ENCODE assay signal across 9 mouse cellular contexts in the genomic region with DNA sequence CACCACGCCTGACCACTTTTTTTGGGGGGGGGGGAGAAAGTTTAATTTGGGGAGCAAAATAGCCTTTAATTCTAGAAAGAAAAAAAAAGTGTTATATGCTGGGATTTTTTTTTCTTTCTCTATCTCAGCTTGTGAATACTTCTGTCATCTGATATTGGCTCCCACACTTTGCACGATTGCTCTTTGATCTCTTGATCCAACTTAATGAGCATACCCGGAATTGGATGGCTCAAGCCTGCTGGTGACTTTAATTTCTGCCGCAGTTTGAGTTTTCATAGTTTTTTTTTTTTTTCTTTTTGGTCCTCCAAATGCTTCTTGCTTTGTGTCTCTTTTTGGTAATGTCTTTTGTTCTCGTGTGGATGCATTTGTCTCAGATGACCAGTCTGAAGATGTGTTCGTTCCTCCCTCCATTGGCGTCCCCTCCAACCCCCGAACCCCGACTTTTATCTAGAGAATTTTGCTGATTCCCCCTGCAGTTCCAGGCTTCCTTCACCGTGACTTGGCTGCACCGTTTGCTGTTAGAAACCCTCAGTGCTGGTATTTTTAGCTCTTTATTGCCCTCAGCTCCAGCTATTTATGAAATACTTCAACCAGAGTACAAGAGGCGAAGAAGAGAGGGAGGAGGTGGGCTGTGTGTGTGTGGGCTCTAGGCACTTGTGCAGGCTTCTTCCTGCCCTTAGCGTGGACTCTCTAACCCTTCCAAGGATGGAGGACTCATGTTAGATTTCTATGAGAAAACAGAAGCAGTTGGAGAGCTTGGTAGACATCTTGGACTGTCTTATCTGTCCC. TPM values are rescaled to one million over a fixed set of nuclear protein-coding genes. Genes with fewer than 3 reads are reported as not detected.
DNase-seq lines count a peak whose midpoint lies in the region; ATAC-seq and TF ChIP-seq lines count a peak whose summit lies in the region.
"Had no signal": no experiment of that assay in that cellular context is flagged by ENCODE, and none has a peak within 500 bp of the region (broad histone marks: within the 10 kb centered on the region; RNA-seq: fewer than 3 reads in every experiment).

No protein-coding gene starts in this region.

- H3K4me3 ChIP-seq in heart, embryonic 12.5 days = no peak overlapping the region
- no peak overlapping the region for H3K4me3 ChIP-seq in heart, postnatal 0 days (ENCODE audit: low read depth, low read length)
- no peak overlapping the region for H3K4me3 ChIP-seq in small intestine, adult 2 months (ENCODE audit: low read depth, low read length)
- H3K4me3 ChIP-seq: forebrain, embryonic 10.5 days had no signal

- intact Hi-C loops in left cerebral cortex, postnatal 25 days (cut with DNase I) = no loop called here

- H3K4me1 ChIP-seq in heart, embryonic 12.5 days (replicated peaks) = peaks cover 46% of the 10 kb centered on the region
- peaks cover 31% of the 10 kb centered on the region for H3K4me1 ChIP-seq in heart, postnatal 0 days (ENCODE audit: control insufficient read depth, insufficient read depth)
- H3K4me1 ChIP-seq in small intestine, adult 2 months (ENCODE audit: control insufficient read depth, insufficient read depth, insufficient read length, low read length) = peaks cover 35% of the 10 kb centered on the region

- H3K4me2 ChIP-seq in heart, embryonic 12.5 days = peak overlapping the region; percentile 53
- peak overlapping the region; percentile 36 for H3K4me2 ChIP-seq in heart, postnatal 0 days (ENCODE audit: low read depth, low read length)

- no peaks in the 10 kb centered on the region for H3K36me3 ChIP-seq in heart, embryonic 12.5 days
- no peaks in the 10 kb centered on the region for H3K36me3 ChIP-seq in heart, postnatal 0 days (replicated peaks; ENCODE audit: control insufficient read depth, insufficient read depth, low read length)
- H3K36me3 ChIP-seq in small intestine, adult 2 months (ENCODE audit: control insufficient read depth, insufficient read depth, low read length) = peaks cover 9% of the 10 kb centered on the region; the same call in 1 of the 2 replicates
- H3K36me3 ChIP-seq: forebrain, embryonic 10.5 days had no signal

- no peak for TF ChIP-seq POLR2A in small intestine, adult 2 months (IDR thresholded peaks at IDR 0.05; ENCODE audit: low read depth, low read length)

- no peak for DNase-seq in heart, postnatal 4 days
- DNase-seq in lung, adult 18-20 months = peak; percentile 26 to 48
- no peak for DNase-seq in lung, postnatal 4 days
- peak; percentile 51 for DNase-seq in heart, postnatal 0 days (ENCODE audit: low spot score)
- DNase-seq in left cerebral cortex, postnatal 25 days (ENCODE audit: low spot score in 2 of 2) = no peak
- DNase-seq in neural tube, embryonic 10.5 days (ENCODE audit: extremely low spot score, low spot score) = no peak

- TF ChIP-seq EP300 in heart, postnatal 0 days (IDR thresholded peaks at IDR 0.05; ENCODE audit: low read depth) = no peak

- no peaks in the 10 kb centered on the region for H3K27me3 ChIP-seq in heart, embryonic 12.5 days (replicated peaks)
- no peaks in the 10 kb centered on the region for H3K27me3 ChIP-seq in heart, postnatal 0 days (ENCODE audit: control insufficient read depth, insufficient read depth, low read length)
- no peaks in the 10 kb centered on the region for H3K27me3 ChIP-seq in small intestine, adult 2 months (ENCODE audit: control insufficient read depth, insufficient read depth, low read length)

- no peak overlapping the region for H3K9ac ChIP-seq in heart, embryonic 12.5 days
- H3K9ac ChIP-seq in heart, postnatal 0 days (replicated peaks; ENCODE audit: low read depth, low read length) = peak overlapping the region; percentile 41

- no peak for TF ChIP-seq CTCF in heart, postnatal 0 days (IDR thresholded peaks at IDR 0.05; ENCODE audit: low read depth)
- TF ChIP-seq CTCF in small intestine, adult 2 months (IDR thresholded peaks at IDR 0.05; ENCODE audit: extremely low read depth, insufficient read length, insufficient replicate concordance, low read depth, low read length) = no peak

- no peak for ATAC-seq in heart, embryonic 12.5 days (ENCODE audit: insufficient number of reproducible peaks, low FRiP score)
- ATAC-seq in heart, postnatal 0 days (ENCODE audit: insufficient read depth, low read depth) = peak; percentile 52; the same call in 1 of the 2 replicates

- 35% methylated on average over 13 of the region's 13 CpGs for WGBS in heart, embryonic 12.5 days
- whole genome bisulfite sequencing in heart, postnatal 0 days = 22% methylated on average over 13 of the region's 13 CpGs
- WGBS in small intestine, adult 2 months = 26% methylated on average over 13 of the region's 13 CpGs

- peak overlapping the region; percentile 83 for H3K27ac ChIP-seq in heart, embryonic 12.5 days (ENCODE audit: poor library complexity, severe bottlenecking)
- peak overlapping the region; percentile 75 for H3K27ac ChIP-seq in heart, postnatal 0 days (ENCODE audit: low read depth)
- H3K27ac ChIP-seq in small intestine, adult 2 months (ENCODE audit: insufficient read depth, low read depth, low read length) = peak overlapping the region; percentile 89

- H3K9me3 ChIP-seq in heart, embryonic 12.5 days (replicated peaks) = no peaks in the 10 kb centered on the region
- no peaks in the 10 kb centered on the region for H3K9me3 ChIP-seq in heart, postnatal 0 days (replicated peaks; ENCODE audit: control insufficient read depth, low read length)
- H3K9me3 ChIP-seq: forebrain, embryonic 10.5 days had no signal

RNA-seq across cellular contexts. Expression of gene Ano6, which starts 46.2 kb away (rescaled TPM):
- 45.7 and 49.5 TPM in 2 replicates for polyA plus RNA-seq in heart, embryonic 12.5 days (2016; fragmentation: Nextera tagmentation; extraction: Ambion mirVana)
- 10 to 100 TPM; 43.2 to 46.6 TPM for total RNA-seq in heart, postnatal 4 days (2021)
- total RNA-seq in heart, postnatal 0 days (2014; rRNA removed; ENCODE audit: low replicate concordance) = 26.5 and 37.0 TPM in 2 replicates
- 13.5 and 14.2 TPM in 2 replicates for polyA plus RNA-seq in heart, postnatal 0 days (2015; fragmentation: Nextera tagmentation; extraction: Ambion mirVana)
- polyA plus RNA-seq in small intestine, adult 2 months (2012; rRNA removed) = 15.1 and 172 TPM in 2 replicates
- total RNA-seq in left cerebral cortex, postnatal 25 days (2021) = 10 to 100 TPM; 21.1 to 22.2 TPM

Comparison
In these comparisons a context has a peak if more than half of its experiments do, and no peak if none do; other contexts are left out.
1. DNase-seq: peak in lung, adult 18-20 months (2 of 2) and heart, postnatal 0 days (single experiment); none in heart, postnatal 4 days (single experiment), lung, postnatal 4 days (0 of 2), left cerebral cortex, postnatal 25 days (0 of 2) and neural tube, embryonic 10.5 days (single experiment).
2. Peak in every context shown above with its lines, with median percentiles within 50 percentile points of each other: H3K27ac ChIP-seq.